8 mouse cellular contexts compared by ENCODE assay signal in genomic region chr7:83884921-83885532, GRCm38 (mm10). TPM values are rescaled to one million over a fixed set of nuclear protein-coding genes. Genes with fewer than 3 reads are reported as not detected.
DNase-seq lines count a peak whose midpoint lies in the region; ATAC-seq lines count a peak whose summit lies in the region.

No protein-coding gene starts in this region.

- ATAC-seq in heart, embryonic 11.5 days (replicated peaks; ENCODE audit: insufficient number of reproducible peaks, low FRiP score, low TSS enrichment): 0 out of 2 replicates have a peak, but pooled peaks have one; percentile 24
- ATAC-seq in limb, embryonic 15.5 days (ENCODE audit: insufficient number of reproducible peaks, low FRiP score, low TSS enrichment, low read depth): no peak
- ATAC-seq in midbrain, embryonic 16.5 days: no peak

- peak overlapping the region; percentile 93 for H3K4me2 ChIP-seq in heart, embryonic 11.5 days
- H3K4me2 ChIP-seq in limb, embryonic 15.5 days: peak overlapping the region; percentile 96
- H3K4me2 ChIP-seq in midbrain, embryonic 16.5 days (ENCODE audit: low read length): peak overlapping the region; percentile 86

- H3K4me1 ChIP-seq in heart, embryonic 11.5 days (ENCODE audit: control insufficient read depth, insufficient read depth, low read length): peaks cover 24% of the 10 kb centered on the region
- H3K4me1 ChIP-seq in limb, embryonic 15.5 days: peaks cover 36% of the 10 kb centered on the region
- peaks cover 32% of the 10 kb centered on the region for H3K4me1 ChIP-seq in midbrain, embryonic 16.5 days (ENCODE audit: control insufficient read depth, insufficient read depth, low read length)

- peak overlapping the region; percentile 97 for H3K9ac ChIP-seq in heart, embryonic 11.5 days (ENCODE audit: low read depth, low read length)
- H3K9ac ChIP-seq in limb, embryonic 15.5 days: peak overlapping the region; percentile 81
- H3K9ac ChIP-seq in midbrain, embryonic 16.5 days (ENCODE audit: low read depth, low read length): peak overlapping the region; percentile 95; the same call in 1 of the 2 replicates

- no peaks in the 10 kb centered on the region for H3K27me3 ChIP-seq in heart, embryonic 11.5 days (ENCODE audit: control insufficient read depth, insufficient read depth, low read length)
- H3K27me3 ChIP-seq in limb, embryonic 15.5 days: no peaks in the 10 kb centered on the region
- no peaks in the 10 kb centered on the region for H3K27me3 ChIP-seq in midbrain, embryonic 16.5 days (ENCODE audit: control insufficient read depth, insufficient read depth, low read depth, low read length)

- peak overlapping the region; percentile 92 for H3K4me3 ChIP-seq in heart, embryonic 11.5 days (ENCODE audit: low read depth, low read length)
- peak overlapping the region; percentile 71 for H3K4me3 ChIP-seq in limb, embryonic 15.5 days
- H3K4me3 ChIP-seq in midbrain, embryonic 16.5 days (ENCODE audit: low read depth, low read length): peak overlapping the region; percentile 86

- no peaks in the 10 kb centered on the region for H3K9me3 ChIP-seq in heart, embryonic 11.5 days (replicated peaks; ENCODE audit: control insufficient read depth, low read length)
- no peaks in the 10 kb centered on the region for H3K9me3 ChIP-seq in limb, embryonic 15.5 days
- H3K9me3 ChIP-seq in midbrain, embryonic 16.5 days (replicated peaks; ENCODE audit: control insufficient read depth, low read length, poor library complexity, severe bottlenecking): no peaks in the 10 kb centered on the region

- peak; percentile 51 for DNase-seq in cerebellum, adult 9-10 months
- no peak for DNase-seq in cerebellum, postnatal 25 days
- DNase-seq in ZHBTc4 (ENCODE audit: low read depth, low spot score): peak; percentile 88
- DNase-seq in retina, embryonic 14.5 days (ENCODE audit: low spot score): no peak
- no peak for DNase-seq in right cerebral cortex, postnatal 10 days (ENCODE audit: low spot score in 2 of 2)

- 34% methylated on average over 6 of the region's 6 CpGs for WGBS in heart, embryonic 11.5 days (ENCODE audit: insufficient replicate concordance)
- WGBS in limb, embryonic 15.5 days: 40% methylated on average over 6 of the region's 6 CpGs
- 37% methylated on average over 6 of the region's 6 CpGs for WGBS in midbrain, embryonic 16.5 days

- peak overlapping the region; percentile 99 for H3K27ac ChIP-seq in heart, embryonic 11.5 days (ENCODE audit: low read depth, low read length)
- H3K27ac ChIP-seq in limb, embryonic 15.5 days: peak overlapping the region; percentile 93
- H3K27ac ChIP-seq in midbrain, embryonic 16.5 days (ENCODE audit: low read length): peak overlapping the region; percentile 94

- no peaks in the 10 kb centered on the region for H3K36me3 ChIP-seq in heart, embryonic 11.5 days (ENCODE audit: control insufficient read depth, insufficient read depth, low read length)
- H3K36me3 ChIP-seq in limb, embryonic 15.5 days: peaks cover 4% of the 10 kb centered on the region; the same call in 1 of the 2 replicates
- H3K36me3 ChIP-seq in midbrain, embryonic 16.5 days (ENCODE audit: control insufficient read depth, insufficient read depth, low read length): no peaks in the 10 kb centered on the region

RNA-seq across cellular contexts. Expression of gene Mesd, which starts 0.8 kb away (rescaled TPM):
- polyA plus RNA-seq in heart, embryonic 11.5 days (2014; fragmentation: Nextera tagmentation; extraction: Ambion mirVana): 73.4 and 87.5 TPM in 2 replicates
- 84.9 and 90.8 TPM in 2 replicates for polyA plus RNA-seq in limb, embryonic 15.5 days (2015; fragmentation: Nextera tagmentation; extraction: Ambion mirVana)
- polyA plus RNA-seq in midbrain, embryonic 16.5 days (2015; fragmentation: Nextera tagmentation; extraction: Ambion mirVana): 61.7 and 65.9 TPM in 2 replicates

RNA-seq across cellular contexts. Expression of gene Tlnrd1, which starts 0.9 kb away (rescaled TPM):
- 13.9 and 14.9 TPM in 2 replicates for polyA plus RNA-seq in heart, embryonic 11.5 days (2014; fragmentation: Nextera tagmentation; extraction: Ambion mirVana)
- 8.9 and 9.7 TPM in 2 replicates for polyA plus RNA-seq in limb, embryonic 15.5 days (2015; fragmentation: Nextera tagmentation; extraction: Ambion mirVana)
- polyA plus RNA-seq in midbrain, embryonic 16.5 days (2015; fragmentation: Nextera tagmentation; extraction: Ambion mirVana): 7.1 and 7.6 TPM in 2 replicates

Comparison
In these comparisons a context has a peak if more than half of its experiments do, and no peak if none do; other contexts are left out.
1. DNase-seq: peak in cerebellum, adult 9-10 months (single experiment) and ZHBTc4 (single experiment); none in cerebellum, postnatal 25 days (0 of 2), retina, embryonic 14.5 days (single experiment) and right cerebral cortex, postnatal 10 days (0 of 2).
2. Peak in every context shown above with its lines, with median percentiles within 50 percentile points of each other: H3K27ac ChIP-seq, H3K4me2 ChIP-seq, H3K4me3 ChIP-seq and H3K9ac ChIP-seq.